Mouse (Mus musculus) neural tube, embryonic 10.5 days (tissue): ENCODE data around the gene Dgkg.

Experiments
- DNase-seq: peaks from one replicate; pipeline ENCODE4 v3.0.0-alpha.2; 2017; ENCODE audit warnings: low spot score; ENCODE audit errors: extremely low spot score

The Dgkg gene

GRCm38 (mm10) chr16:22600108-22600699, 56.8 kb downstream of the Dgkg start:
- DNase-seq: no peak

GRCm38 (mm10) chr16:22598741-22599140, 58.3 kb downstream of the Dgkg start:
- no peak for DNase-seq

DNA sequence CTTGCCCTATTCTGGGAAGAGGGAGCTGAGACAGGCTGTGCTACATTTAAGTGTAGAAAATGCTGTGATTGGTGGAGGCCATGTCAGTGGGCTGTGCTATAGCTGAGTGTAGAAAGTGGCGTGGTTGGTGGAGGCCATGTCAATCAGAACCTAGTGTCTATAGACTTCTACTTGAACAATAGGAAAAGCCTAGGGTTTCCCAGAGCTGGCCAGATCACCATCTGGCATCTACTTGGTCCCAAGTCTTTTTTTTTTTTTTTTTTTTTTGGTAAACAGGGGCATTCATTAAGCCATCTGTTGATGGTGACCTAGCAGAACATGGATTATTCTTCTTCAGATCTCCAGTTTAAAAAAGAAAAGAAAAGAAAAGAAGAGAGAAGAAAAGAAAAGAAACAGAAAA, 60.6 kb downstream of the Dgkg start:
- DNase-seq: no peak

DNA sequence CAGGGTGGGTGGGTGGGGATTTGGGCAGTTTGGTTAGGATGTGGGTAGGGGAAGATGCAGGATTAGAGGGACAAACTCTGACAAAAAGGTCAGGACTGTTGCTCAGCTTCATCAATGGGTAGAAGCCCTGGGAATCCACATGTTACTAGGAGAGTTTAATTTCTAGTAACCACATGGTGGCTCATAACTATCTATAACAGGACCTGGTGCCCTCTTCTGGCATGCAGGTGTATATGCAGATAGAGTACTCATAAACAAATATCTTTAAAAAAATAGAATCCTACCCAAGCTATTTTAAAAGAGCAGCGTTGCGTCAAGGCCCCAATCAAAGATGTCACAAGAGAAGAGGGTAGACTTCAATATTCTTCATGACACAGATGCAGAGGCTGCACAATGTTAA, 63.1 kb downstream of the Dgkg start:
- DNase-seq: no peak

DNA sequence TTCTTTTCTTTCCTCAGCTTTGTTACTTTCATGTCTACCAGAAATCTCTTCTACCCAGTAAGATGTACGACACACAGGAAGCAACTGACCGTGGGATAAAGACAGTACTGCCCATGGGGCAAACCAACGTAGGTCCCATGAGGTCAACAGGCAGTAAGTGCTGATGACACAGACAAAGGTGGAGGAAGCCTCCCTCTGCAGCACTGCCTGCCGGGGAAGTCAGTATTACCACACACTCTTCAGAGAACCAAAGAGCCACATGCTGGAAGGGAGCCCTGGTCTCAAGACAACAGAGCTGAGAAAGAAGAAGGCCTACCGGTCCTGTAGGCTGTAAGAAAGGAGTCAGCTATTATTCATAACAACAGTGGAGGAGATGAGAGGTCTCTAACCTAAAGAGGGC, 67.4 kb downstream of the Dgkg start:
- no peak for DNase-seq

GRCm38 (mm10) chr16:22586151-22586836, 70.7 kb downstream of the Dgkg start:
- no peak for DNase-seq

GRCm38 (mm10) chr16:22585523-22585922, 71.5 kb downstream of the Dgkg start:
- no peak for DNase-seq

- DNase-seq: no peak
These were observed 73.6 kb downstream of the Dgkg start for GRCm38 (mm10) chr16:22583401-22583800.

DNA sequence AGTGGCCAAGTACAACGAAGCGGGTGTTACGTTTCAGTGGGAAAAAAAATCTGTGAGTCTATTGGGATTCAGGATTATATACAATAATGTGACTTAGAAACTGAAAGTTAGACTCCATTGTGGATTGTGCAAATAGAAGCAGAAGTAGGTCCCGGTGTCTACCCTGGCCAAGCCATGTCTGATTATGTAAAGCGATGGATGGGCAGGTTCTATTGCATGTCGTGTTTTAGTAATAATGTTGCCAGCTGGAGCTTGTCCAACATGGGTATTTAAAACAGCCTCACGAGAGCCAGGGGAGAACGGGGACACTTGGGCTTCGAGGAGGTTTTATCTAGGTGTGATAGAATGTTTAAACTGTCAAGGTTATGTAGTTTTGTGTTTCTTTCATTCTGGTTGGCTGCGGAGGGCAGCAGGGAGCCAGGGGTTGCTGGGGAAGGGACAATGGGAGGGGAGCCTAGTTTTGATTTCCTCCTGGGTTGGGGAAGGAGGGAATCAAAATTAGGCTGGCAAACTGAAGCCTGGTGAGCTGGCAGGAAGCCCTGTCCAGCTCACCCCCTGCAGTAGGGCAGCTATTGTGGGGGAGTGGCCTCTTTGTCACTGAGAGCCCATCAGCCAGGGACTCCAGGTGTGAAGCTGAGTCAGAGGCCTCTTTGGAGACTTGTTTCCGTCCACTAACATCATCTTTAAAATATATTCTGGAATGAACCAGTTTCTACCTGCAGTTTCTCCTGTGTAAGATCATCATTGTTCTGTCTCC, 74.7 kb downstream of the Dgkg start:
- DNase-seq: no peak

DNA sequence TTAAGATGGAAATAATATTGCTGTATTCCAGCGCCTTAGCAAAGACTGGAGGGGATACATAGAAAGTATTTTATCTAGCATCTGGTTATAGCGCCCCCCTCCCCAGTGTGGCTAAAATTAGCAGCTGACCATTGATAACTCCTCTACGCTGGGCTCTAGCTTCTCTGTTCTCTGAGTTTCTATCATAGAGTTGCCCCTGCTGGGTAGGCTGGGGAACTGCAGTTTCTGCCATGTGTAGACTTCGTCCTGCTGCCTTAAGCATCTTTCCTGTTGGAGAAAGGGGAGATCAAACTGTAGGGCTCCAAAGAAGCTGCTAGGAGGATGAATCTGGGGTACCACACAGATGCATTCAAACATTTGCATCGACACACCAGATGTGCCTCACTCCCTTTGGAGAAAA, 76.9 kb downstream of the Dgkg start:
- DNase-seq: no peak

DNA sequence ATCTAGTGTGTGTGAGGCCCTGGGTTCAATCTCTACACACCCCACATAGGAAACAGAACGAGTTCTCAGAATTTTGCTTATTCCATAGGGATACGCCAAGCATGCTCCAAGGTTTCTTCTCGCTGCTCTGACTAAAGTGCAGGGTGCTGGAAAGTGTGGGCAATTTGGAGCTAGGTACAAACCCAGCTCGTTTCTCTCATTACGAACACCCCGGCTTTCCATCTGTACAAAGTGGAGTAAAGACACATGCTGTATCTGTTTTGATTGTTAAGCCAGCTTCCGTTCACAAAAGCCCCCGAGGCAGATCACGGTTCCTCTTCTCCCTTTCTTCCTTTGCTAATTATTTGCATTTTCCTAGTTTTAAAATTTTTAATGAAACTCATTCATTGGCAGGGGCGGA, 78.1 kb downstream of the Dgkg start:
- DNase-seq: no peak

- DNase-seq: no peak
These were observed 79.4 kb downstream of the Dgkg start for GRCm38 (mm10) chr16:22577656-22578055.

DNA sequence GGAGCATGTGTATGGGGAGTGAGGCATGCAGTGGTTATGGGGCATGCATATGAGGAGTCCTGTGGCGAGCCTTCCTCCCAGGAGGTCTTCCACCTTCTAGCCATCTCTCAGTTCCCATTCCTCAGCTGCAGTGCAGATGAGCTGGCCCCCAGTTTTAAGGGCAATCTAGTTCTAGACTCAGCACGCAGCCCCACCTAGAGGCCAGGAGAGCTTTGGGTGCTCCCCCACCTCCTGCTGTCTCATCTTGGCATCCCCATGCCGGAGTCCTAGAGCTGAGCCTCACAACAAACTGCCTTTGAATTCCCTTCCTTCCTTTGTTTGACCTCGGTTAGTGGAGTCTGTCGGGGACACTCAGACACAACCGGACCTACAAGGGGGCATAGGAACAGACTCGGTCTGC, 82.9 kb downstream of the Dgkg start:
- DNase-seq: no peak

DNA sequence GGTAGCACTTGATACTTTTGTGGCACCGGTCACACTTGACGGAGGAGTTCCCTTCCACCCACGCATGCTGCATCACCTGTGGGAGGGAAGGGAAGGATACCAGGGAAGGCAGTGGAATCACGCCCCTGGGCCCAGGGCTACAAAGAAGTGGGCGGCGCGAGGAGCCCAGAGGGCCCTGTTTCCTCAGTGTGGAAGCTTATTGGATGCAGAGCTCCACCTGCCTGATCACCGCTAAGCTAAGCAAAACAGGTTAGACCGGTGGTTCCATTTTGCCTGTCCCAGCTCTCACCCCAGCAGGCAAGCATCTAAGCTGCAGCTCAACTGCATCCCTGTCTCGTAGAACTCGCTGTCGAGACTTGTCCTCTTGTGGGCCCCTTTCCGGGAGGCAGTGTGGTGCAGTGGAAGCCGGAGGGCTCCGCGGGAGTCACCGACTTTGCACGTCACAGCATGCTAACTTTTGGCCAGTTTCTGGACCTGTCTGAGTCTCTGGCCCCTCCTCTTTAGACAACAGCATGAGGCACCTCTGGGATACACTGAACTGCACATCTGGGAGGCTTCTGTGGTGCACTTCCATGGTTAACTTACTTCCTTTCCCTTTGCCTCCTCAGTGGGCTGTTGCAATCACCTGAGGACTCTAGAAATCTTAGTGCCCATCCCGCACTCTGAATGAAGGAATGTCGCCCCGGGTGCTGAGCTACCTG, 84.2 kb downstream of the Dgkg start:
- DNase-seq: no peak

DNA sequence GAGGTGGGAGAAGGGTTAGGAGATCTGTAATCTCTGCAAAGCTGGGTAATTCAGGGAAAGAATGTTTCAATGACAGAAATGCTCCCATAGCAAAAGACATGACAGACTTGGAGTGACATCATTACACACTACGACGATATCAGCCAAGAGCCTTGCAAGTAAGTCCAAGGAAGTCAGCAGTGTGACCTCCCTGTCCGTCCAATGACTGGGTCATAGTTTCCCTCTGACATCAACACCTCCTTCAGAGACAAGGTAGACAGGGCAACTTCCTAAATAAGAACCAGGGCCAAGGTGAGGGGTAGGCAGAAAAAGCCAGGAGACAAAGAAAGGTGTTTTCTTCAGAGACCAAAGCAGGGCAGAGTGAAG, 92.1 kb downstream of the Dgkg start:
- DNase-seq: no peak

- peak; percentile 65 for DNase-seq
These were observed 92.6 kb downstream of the Dgkg start for GRCm38 (mm10) chr16:22564259-22564906.

DNA sequence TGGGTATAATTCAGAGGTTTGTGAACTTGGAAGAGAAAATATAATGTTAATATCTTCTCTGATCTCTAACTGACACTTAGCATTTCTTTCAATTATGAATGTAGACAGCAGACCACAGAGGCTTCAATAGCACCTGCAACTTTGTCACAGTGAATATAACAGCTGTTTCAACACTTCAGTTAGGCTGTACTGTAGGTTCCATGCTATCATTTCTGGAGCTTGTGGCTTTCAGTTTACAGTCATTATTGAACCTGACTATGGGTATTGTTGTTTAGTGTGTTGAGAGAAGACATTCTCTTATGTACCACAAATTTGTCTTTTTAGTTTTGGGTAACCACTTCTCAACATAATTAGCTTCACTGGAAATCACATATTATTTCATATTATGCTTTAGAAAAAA, 93.4 kb downstream of the Dgkg start:
- no peak for DNase-seq

GRCm38 (mm10) chr16:22554996-22555395, 102.0 kb downstream of the Dgkg start:
- no peak for DNase-seq

DNA sequence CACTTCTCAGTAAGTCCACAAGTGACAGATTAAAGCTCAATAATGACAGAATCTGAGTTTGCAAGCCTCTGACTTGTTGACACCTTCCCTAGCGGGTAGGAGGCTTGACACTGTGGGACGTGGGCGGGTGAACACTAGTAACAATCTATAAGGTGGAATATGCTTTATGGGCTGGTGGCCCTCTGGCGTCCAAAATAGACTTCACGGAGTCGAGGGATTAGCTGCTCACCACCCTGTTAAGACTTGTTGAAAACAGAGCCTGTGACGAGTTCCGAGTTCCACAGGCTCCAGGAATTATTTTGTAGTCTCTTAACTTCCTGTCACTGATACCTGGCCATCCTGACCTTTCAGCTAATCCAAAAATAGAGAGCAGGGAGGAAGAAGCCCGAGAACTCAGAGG, 104.7 kb downstream of the Dgkg start:
- no peak for DNase-seq

DNA sequence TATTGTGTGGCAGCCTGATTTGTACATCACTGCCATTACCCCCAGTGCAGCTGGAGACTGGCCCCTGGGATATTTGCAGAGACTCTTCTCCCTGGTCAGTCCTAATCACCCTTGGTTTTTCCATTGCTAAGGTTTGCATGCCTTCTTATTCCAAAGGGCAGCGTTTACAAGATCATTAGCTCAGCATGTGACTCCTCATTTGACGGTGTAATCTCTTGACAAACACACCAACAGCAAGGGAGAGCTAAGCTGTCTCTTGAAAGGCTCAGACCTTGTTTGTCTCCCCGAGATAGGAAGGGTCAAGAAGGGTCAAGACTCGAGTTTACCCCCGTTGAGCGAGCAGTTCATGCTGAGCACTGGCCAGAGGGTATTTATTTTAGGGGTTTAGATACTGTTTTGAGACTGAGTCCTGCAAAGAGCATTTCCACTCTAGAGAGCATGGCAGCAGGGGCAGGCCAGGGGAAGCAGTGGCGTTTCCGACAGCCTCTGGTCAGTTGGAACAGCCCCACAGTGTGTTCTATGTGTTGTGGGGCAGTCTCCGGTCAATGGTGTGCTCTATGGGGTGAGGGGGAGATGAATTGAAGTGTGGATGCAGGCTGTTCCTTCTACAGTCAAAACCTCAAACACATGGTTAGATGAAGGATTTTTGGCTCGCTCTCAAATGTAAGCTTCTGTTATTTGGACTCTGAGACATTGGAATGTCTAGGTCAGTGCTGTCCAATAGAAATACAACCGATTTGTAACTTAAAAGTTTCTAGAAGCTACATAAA, 105.6 kb downstream of the Dgkg start:
- DNase-seq: no peak

DNA sequence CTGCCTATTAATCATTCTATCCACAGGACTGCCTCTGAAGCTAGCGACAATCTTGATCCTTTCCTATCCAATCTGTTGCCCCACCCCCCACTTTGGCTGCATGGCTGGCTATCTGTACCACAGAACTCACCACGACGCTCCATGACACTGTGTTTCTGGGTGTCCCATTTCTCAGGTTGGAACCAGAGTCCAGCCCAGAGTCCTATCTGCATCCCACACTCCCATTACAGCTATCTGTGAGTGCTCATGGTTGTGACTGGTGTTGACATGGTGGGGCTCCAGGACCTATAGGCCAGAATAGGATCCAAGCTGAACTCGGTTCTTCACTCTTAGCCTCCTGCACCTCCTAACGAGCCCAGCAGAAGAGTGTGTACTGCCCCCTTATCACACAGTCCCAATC, 107.7 kb downstream of the Dgkg start:
- no peak for DNase-seq
